Mouse (Mus musculus) frontal cortex, postnatal 25 days (tissue): ENCODE measurements around the gene BC024978.
A peak's percentile ranks its signal among the peaks of the same experiment; 100 is the strongest.

ENCODE experiments used
- DNase-seq, 2 experiments: peaks; one replicate each; pipeline ENCODE4 v3.0.0; 2022; ENCODE audit warnings: low spot score in 2 of 2

The BC024978 gene

GRCm38 (mm10) chr7:27177942-27178323 is 17.6 kb upstream of the BC024978 start:
- no peak for DNase-seq

GRCm38 (mm10) chr7:27178324-27179216 is 17.0 kb upstream of the BC024978 start, which contains the start of gene Rab4b:
Rab4b (minus strand) TSS chr7:27178896.
- DNase-seq, result peak; percentile 98 to 99

- no peak for DNase-seq
Measured at GRCm38 (mm10) chr7:27179217-27179918, 16.2 kb upstream of the BC024978 start.

- no peak for DNase-seq
Measured at GRCm38 (mm10) chr7:27180036-27180435, 15.5 kb upstream of the BC024978 start.

GRCm38 (mm10) chr7:27180837-27181695 is 14.5 kb upstream of the BC024978 start, which contains the start of the genes Gm21983 and Mia:
Gm21983 (minus strand) TSS chr7:27181086.
Mia (minus strand) TSS chr7:27181157.
- DNase-seq, result no peak

GRCm38 (mm10) chr7:27182498-27182897 is 13.1 kb upstream of the BC024978 start:
- DNase-seq, result no peak

GRCm38 (mm10) chr7:27184964-27185363 is 10.6 kb upstream of the BC024978 start:
- DNase-seq, result no peak

GRCm38 (mm10) chr7:27185986-27186385 is 9.6 kb upstream of the BC024978 start:
- no peak for DNase-seq

GRCm38 (mm10) chr7:27189271-27189931 is 6.2 kb upstream of the BC024978 start:
- DNase-seq, result no peak

- DNase-seq, result no peak
Measured at GRCm38 (mm10) chr7:27192434-27192833, 3.1 kb upstream of the BC024978 start.

- DNase-seq, result no peak
Measured at GRCm38 (mm10) chr7:27193731-27194130, 1.9 kb upstream of the BC024978 start.

GRCm38 (mm10) chr7:27197136-27197535 is 1.6 kb downstream of the BC024978 start:
- DNase-seq, result no peak

GRCm38 (mm10) chr7:27197634-27198033 is 2.1 kb downstream of the BC024978 start:
- DNase-seq, result no peak

- no peak for DNase-seq
Measured at GRCm38 (mm10) chr7:27198355-27198754, 2.8 kb downstream of the BC024978 start.

GRCm38 (mm10) chr7:27198779-27199178 is 3.2 kb downstream of the BC024978 start:
- DNase-seq, result no peak

GRCm38 (mm10) chr7:27203730-27204449 is 8.3 kb downstream of the BC024978 start:
- DNase-seq, result no peak

- no peak for DNase-seq
Measured at GRCm38 (mm10) chr7:27212626-27213025, 17.0 kb downstream of the BC024978 start.

GRCm38 (mm10) chr7:27218586-27218985 is 23.0 kb downstream of the BC024978 start:
- DNase-seq, result no peak

- no peak for DNase-seq
Measured at GRCm38 (mm10) chr7:27219937-27220336, 24.4 kb downstream of the BC024978 start.

- DNase-seq, result no peak
Measured at GRCm38 (mm10) chr7:27221939-27222338, 26.4 kb downstream of the BC024978 start.

- DNase-seq, result no peak
Measured at GRCm38 (mm10) chr7:27222538-27222937, 27.0 kb downstream of the BC024978 start.
